Mouse (Mus musculus) forebrain, embryonic 16.5 days (tissue): ENCODE measurements around the gene Prss8. TPM values are rescaled to one million over a fixed set of nuclear protein-coding genes. Genes with fewer than 3 reads are reported as not detected.

ENCODE experiments used
- ATAC-seq: fragments of 200-750 bp; cut with Nextera tagmentation; 2 replicates; pipeline ENCODE4 v1.8.0; 2017; ENCODE audit warnings: mild to moderate bottlenecking, moderate library complexity
- H3K27ac ChIP-seq: fragments of 300-500 bp; sonication (generic); 2 replicates; pipeline ENCODE4 v1.5.1; 2014; ENCODE audit warnings: low read length, control low read depth
- H3K27me3 ChIP-seq: fragments of 300-500 bp; sonication (generic); replicated peaks from 2 replicates; pipeline ENCODE4 v1.6.1; 2014; ENCODE audit warnings: low read length; ENCODE audit not compliant: control insufficient read depth, insufficient read depth
- H3K36me3 ChIP-seq: fragments of 300-500 bp; sonication (generic); 2 replicates; pipeline ENCODE4 v1.6.1; 2014; ENCODE audit not compliant: control insufficient read depth, insufficient read depth
- H3K4me1 ChIP-seq: fragments of 300-500 bp; sonication (generic); replicated peaks from 2 replicates; pipeline ENCODE4 v1.6.1; 2014; ENCODE audit warnings: low read length; ENCODE audit not compliant: control insufficient read depth, insufficient read depth
- H3K4me2 ChIP-seq: fragments of 300-500 bp; sonication (generic); 2 replicates; pipeline ENCODE4 v1.6.1; 2014; ENCODE audit warnings: mild to moderate bottlenecking, low read length, control low read depth
- H3K4me3 ChIP-seq: fragments of 300-500 bp; sonication (generic); replicated peaks from 2 replicates; pipeline ENCODE4 v1.5.1; 2014; ENCODE audit warnings: mild to moderate bottlenecking, low read length, control low read depth
- H3K9ac ChIP-seq: fragments of 300-500 bp; sonication (generic); replicated peaks from 2 replicates; pipeline ENCODE4 v1.6.1; 2014; ENCODE audit warnings: low read depth, low read length, control low read depth
- H3K9me3 ChIP-seq: fragments of 300-500 bp; sonication (generic); 2 replicates; pipeline ENCODE4 v1.6.1; 2016; ENCODE audit warnings: low read length; ENCODE audit not compliant: control insufficient read depth
- WGBS: fragments of 180-500 bp; shearing (Covaris S2); extraction: QIAGEN DNeasy Blood & Tissue Kit; methylation state at CpG from one replicate; pipeline ENCODE4 v1.1.7; 2014; 5-methylcytosine and 5-hydroxymethylcytosine counted together
- polyA plus RNA-seq: library from polyadenylated mRNA; unstranded; fragments of >200 nt; fragmentation: Nextera tagmentation; extraction: Ambion mirVana; gene quantifications from 2 replicates; pipeline ENCODE4 v1.2.1, GENCODE M21; 2015

The Prss8 gene
- polyA plus RNA-seq, 1 experiment from 2014 or later = 0.19 TPM

DNA sequence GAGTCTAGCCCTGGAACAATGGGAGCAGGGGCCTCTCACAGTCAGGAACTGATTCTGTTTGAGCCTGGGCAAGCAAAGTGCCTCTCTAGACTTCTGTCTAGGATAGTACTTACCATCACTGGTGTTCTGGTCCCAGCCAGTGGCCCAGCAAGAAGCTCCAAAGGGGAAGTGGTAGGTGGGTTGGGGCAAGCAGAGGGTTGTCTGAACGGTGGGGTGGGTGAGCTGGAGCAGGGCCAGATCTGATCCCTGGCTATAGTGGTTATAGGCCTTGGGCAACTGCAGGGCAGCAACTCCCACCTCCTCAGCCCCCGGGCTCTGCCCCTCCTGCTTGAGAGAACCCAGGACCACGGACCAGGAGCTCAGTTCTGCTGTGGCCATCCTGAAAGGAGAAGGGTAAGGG lies 41.1 kb downstream of the Prss8 start:
- no peak for ATAC-seq
- H3K27me3 ChIP-seq = no peaks in the 10 kb centered on the region
- 74% methylated on average over 3 of the region's 3 CpGs for WGBS
- no peak overlapping the region for H3K9ac ChIP-seq
- H3K27ac ChIP-seq = no peak overlapping the region
- no peak overlapping the region for H3K4me2 ChIP-seq
- H3K4me3 ChIP-seq = no peak overlapping the region
- no peaks in the 10 kb centered on the region for H3K9me3 ChIP-seq
- peaks cover 15% of the 10 kb centered on the region for H3K4me1 ChIP-seq
- H3K36me3 ChIP-seq = peaks cover 27% of the 10 kb centered on the region

DNA sequence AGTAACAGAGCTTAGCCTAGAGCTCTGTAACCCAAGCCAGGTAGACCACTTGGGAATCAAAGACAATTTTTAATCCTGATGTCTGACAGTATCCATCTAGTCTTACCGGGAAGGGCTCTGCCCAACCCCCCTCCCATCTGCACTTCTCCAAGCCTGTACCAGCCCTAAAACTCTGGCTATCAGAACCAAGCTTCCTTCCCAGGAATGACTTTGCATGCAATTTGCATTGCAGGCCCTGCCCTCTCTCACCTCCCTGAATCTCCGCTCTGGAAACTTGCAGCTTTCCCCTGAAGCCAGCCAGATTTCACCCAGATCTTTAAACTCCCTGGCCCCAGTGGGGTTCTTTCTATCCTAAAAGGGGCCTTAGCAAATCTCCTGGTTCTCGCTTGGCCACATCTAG lies 42.1 kb downstream of the Prss8 start:
- ATAC-seq = no peak
- peaks cover 35% of the 10 kb centered on the region for H3K36me3 ChIP-seq

DNA sequence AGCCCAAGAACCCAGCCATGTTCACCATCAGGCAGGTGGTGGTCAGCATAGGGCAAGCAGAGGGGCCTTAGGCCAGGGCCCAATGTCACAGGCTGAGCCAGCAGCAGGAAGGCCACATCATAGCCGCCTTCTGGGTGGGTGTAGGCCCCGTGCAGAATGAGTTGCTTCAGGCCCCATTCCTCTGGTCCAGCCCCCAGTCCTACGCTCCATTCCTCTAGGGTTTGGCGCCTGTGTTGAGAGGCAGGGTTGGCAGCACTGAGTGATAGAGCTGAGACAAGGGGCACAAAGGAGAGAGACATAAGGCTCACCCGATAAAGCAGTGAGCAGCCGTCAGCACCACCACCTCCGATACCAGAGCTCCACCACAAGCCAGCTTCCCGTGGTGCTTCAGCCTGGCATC lies 42.7 kb downstream of the Prss8 start:
- peaks cover 19% of the 10 kb centered on the region for H3K4me1 ChIP-seq
- H3K27ac ChIP-seq = no peak overlapping the region
- no peak overlapping the region for H3K4me3 ChIP-seq
- no peaks in the 10 kb centered on the region for H3K9me3 ChIP-seq
- H3K4me2 ChIP-seq = no peak overlapping the region
- ATAC-seq = no peak
- 88% methylated on average over 8 of the region's 8 CpGs for WGBS
- no peak overlapping the region for H3K9ac ChIP-seq
- peaks cover 33% of the 10 kb centered on the region for H3K36me3 ChIP-seq
- no peaks in the 10 kb centered on the region for H3K27me3 ChIP-seq

More for the DNA sequence above, 42.1 kb downstream of the Prss8 start:
- Histone ChIP-seq H3K9ac (no peak overlapping the region), H3K27ac (no peak overlapping the region), H3K27me3 (no peaks in the 10 kb centered on the region), H3K4me2 (no peak overlapping the region), H3K4me3 (no peak overlapping the region), H3K4me1 (peaks cover 19% of the 10 kb centered on the region), H3K9me3 (no peaks in the 10 kb centered on the region)
- 81% methylated on average over 3 of the region's 3 CpGs for WGBS

DNA sequence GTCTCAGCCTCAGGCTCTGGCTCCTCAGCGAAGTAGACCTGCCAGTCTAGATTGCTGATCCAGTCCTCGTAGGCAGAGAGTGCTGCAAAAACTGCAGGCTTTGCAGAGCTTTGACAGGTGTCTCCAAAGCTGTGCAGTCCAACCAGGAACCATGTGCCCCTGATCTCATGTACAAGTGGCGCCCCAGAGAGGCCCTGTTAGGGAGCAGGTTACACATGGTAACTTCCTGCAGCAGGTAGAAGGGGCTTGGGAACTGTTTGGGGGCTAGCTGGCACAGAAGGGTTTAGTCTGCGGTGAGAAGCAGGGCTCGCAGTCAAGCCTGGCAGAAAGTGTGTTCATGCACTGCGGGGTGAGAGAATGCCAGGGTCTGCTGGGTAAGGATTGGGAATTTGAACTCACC lies 43.4 kb downstream of the Prss8 start:
- H3K9ac ChIP-seq = no peak overlapping the region
- 94% methylated on average over 6 of the region's 6 CpGs for WGBS

DNA sequence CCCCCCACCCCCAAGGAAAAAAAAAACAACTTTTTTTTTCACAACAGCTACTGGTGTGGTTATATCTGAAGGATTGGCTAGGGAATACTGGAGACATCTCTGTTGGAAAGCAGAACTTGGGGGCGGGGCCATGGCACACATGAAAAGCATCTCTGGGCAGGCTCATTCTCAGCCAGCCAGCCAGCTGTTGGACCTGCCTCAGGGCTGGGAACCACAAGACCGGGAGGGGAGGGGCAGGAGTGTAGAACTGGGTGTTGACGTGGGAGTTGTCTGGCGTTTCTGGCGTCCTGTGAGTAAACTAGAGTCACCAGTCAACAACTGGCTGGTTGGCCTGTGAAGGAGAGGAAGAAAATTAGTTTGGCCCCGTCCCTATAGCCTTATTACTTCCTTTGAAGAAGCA lies 44.0 kb downstream of the Prss8 start:
- no peak overlapping the region for H3K9ac ChIP-seq
- H3K27ac ChIP-seq = no peak overlapping the region
- H3K9me3 ChIP-seq = no peaks in the 10 kb centered on the region
- WGBS = 74% methylated on average over 6 of the region's 6 CpGs
- no peak overlapping the region for H3K4me2 ChIP-seq
- no peak overlapping the region for H3K4me3 ChIP-seq
- ATAC-seq = no peak
- no peaks in the 10 kb centered on the region for H3K27me3 ChIP-seq
- peaks cover 41% of the 10 kb centered on the region for H3K36me3 ChIP-seq
- H3K4me1 ChIP-seq = peaks cover 19% of the 10 kb centered on the region

More for the DNA sequence above, 43.4 kb downstream of the Prss8 start:
- H3K4me2 ChIP-seq = no peak overlapping the region
- no peak overlapping the region for H3K27ac ChIP-seq
- H3K9me3 ChIP-seq = no peaks in the 10 kb centered on the region
- H3K36me3 ChIP-seq = peaks cover 35% of the 10 kb centered on the region
- H3K4me3 ChIP-seq = no peak overlapping the region
- H3K27me3 ChIP-seq = no peaks in the 10 kb centered on the region
- no peak for ATAC-seq
- H3K4me1 ChIP-seq = peaks cover 19% of the 10 kb centered on the region

DNA sequence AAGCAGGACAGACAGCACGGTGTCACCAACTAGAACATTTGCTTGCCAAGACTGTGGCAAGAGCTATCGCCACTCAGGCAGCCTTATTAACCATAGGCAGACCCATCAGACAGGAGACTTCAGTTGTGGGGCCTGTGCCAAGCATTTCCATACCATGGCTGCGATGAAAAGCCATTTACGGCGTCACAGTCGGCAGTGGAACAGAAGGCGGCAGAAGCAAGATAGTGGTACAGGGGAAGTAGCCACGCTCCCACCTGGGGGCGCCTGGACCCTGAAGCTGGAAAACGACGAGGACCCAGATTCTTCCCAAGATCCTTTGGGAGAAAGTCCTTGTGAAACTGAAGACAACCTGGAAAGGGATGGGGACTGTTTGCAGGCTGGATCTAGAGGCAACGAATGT lies 49.5 kb downstream of the Prss8 start:
- no peak overlapping the region for H3K4me2 ChIP-seq
- no peaks in the 10 kb centered on the region for H3K9me3 ChIP-seq
- H3K36me3 ChIP-seq = peaks cover 39% of the 10 kb centered on the region
- peaks cover 25% of the 10 kb centered on the region for H3K4me1 ChIP-seq
- H3K27me3 ChIP-seq = no peaks in the 10 kb centered on the region
- no peak for ATAC-seq
- no peak overlapping the region for H3K27ac ChIP-seq
- no peak overlapping the region for H3K9ac ChIP-seq
- no peak overlapping the region for H3K4me3 ChIP-seq
- WGBS = 87% methylated on average over 12 of the region's 12 CpGs

DNA sequence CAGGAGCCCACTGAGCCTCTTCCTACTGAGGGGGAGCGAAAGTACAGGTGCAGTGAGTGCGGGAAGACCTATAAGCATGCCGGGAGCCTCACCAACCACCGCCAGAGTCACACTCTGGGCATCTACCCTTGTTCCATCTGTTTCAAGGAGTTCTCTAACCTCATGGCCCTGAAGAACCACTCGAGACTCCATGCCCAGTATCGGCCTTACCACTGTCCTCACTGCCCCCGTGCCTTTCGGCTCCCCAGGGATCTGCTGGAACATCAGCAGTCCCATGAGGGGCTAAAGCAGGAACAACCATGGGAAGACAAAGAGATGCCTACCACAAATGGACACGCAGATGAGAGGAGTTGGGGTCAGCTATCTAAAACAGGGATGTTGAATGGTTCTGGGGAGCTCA lies 50.6 kb downstream of the Prss8 start:
- Histone ChIP-seq H3K4me2 (no peak overlapping the region), H3K4me3 (no peak overlapping the region), H3K27ac (no peak overlapping the region), H3K9me3 (no peaks in the 10 kb centered on the region), H3K9ac (no peak overlapping the region), H3K4me1 (peaks cover 21% of the 10 kb centered on the region), H3K27me3 (no peaks in the 10 kb centered on the region), H3K36me3 (peaks cover 39% of the 10 kb centered on the region)
- WGBS = 98% methylated on average over 9 of the region's 9 CpGs
- no peak for ATAC-seq

DNA sequence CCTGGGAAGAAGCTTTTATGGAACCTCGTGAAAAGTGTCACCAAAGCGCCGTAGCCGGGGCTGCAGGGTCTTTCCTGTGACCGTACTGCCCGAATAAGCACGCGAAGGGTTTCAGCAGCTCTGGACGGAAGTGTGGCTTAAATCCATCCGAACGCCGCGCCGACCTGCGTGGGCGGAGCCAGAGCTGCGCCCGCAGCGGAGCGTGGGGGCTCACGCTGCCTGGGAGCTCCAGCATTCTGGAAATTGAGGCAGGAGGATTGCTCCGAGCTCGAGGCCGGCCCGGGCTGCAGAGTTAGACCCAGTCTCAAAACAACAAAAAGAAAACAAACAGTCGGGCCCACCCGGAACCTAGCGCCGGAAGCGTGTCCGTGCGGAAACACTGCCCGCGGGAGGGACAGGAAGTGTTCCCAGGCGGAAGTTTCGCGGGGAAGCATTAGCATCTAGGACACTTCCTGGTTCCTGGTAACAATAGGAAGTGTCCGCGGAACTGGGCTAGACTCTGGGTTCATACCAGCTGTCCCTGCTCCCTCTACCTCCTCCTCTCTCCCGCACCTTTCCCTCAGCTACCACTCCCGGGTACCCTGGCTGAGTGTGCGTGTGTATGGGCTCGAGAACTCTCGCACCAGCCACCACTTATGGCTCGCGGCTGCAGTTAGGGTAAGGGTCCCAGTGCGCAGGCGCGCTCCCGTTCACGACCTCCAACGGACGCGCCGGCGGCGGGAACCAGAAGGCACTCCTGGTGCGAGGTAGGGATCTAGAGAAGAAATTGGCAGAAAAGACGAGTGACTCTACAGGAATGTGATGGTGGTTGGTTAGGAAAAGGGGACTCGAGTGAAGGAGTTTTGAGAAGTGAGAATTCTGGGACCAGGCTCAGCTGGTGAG lies 53.2 kb downstream of the Prss8 start, which contains the start of gene Zfp668:
Zfp668 (minus strand) TSS at position 362 of the 882 bp plus-strand sequence.
- Histone ChIP-seq H3K36me3 (peaks cover 29% of the 10 kb centered on the region), H3K27me3 (no peaks in the 10 kb centered on the region), H3K4me3 (peak within 1 kb of the TSS; percentile 93), H3K4me1 (peaks cover 27% of the 10 kb centered on the region), H3K9ac (peak within 1 kb of the TSS; percentile 100), H3K9me3 (no peaks in the 10 kb centered on the region), H3K4me2 (peak within 1 kb of the TSS; percentile 70), H3K27ac (peak within 1 kb of the TSS; percentile 100)
- peak; percentile 64 for ATAC-seq
- under 1% methylated on average over 60 of the region's 60 CpGs for WGBS

DNA sequence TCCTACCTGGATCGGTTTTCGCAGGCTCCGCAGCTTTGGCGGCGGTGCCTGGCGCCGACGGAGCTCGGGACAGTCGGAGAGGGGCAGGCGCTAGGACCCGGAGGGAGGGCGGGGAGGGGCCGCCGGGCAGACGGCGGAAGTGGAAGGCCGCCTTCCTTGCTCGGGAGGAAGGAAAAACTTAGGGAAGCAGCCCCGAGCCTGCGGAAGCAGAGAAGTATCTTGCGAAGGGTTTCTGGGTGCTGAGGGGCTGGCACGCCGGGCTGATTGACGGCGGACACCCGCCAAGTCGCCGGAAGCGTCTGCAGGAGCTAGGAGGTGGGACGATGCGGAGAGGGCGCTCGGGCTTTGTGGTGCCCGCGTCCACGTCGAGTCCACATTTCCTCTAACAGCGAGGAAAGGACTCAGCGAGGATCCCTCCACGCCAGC lies 53.9 kb downstream of the Prss8 start, which contains the start of gene Zfp646:
Zfp646 (plus strand) TSS at position 181 of the 426 bp plus-strand sequence.
- ATAC-seq = peak; percentile 89
- Histone ChIP-seq H3K36me3 (peaks cover 23% of the 10 kb centered on the region), H3K4me2 (peak within 1 kb of the TSS; percentile 70), H3K27ac (peak within 1 kb of the TSS; percentile 100), H3K4me1 (peaks cover 27% of the 10 kb centered on the region), H3K9ac (peak within 1 kb of the TSS; percentile 100), H3K4me3 (peak within 1 kb of the TSS; percentile 93), H3K27me3 (no peaks in the 10 kb centered on the region), H3K9me3 (no peaks in the 10 kb centered on the region)
- under 1% methylated on average over 41 of the region's 41 CpGs for WGBS
